Mouse (Mus musculus) heart, embryonic 11.5 days (tissue): ENCODE data around the gene Zfp358. TPM values are rescaled to one million over a fixed set of nuclear protein-coding genes. Genes with fewer than 3 reads are reported as not detected.

Source experiments
- ATAC-seq: fragments of 200-750 bp; cut with Nextera tagmentation; replicated peaks from 2 replicates; pipeline ENCODE4 v1.8.0; 2017; ENCODE audit warnings: moderate library complexity; ENCODE audit not compliant: insufficient number of reproducible peaks, low FRiP score, low TSS enrichment
- H3K27ac ChIP-seq: fragments of 300-500 bp; sonication (generic); 2 replicates; pipeline ENCODE4 v1.5.1; 2014; ENCODE audit warnings: mild to moderate bottlenecking, low read depth, low read length
- H3K27me3 ChIP-seq: fragments of 300-500 bp; sonication (generic); 2 replicates; pipeline ENCODE4 v1.6.1; 2014; ENCODE audit warnings: mild to moderate bottlenecking, low read length, mixed read lengths; ENCODE audit not compliant: control insufficient read depth, insufficient read depth
- H3K36me3 ChIP-seq: fragments of 300-500 bp; sonication (generic); 2 replicates; pipeline ENCODE4 v1.6.1; 2014; ENCODE audit warnings: mild to moderate bottlenecking, low read length, moderate library complexity, mixed read lengths; ENCODE audit not compliant: control insufficient read depth, insufficient read depth
- H3K4me1 ChIP-seq: fragments of 300-500 bp; sonication (generic); 2 replicates; pipeline ENCODE4 v1.6.1; 2014; ENCODE audit warnings: low read length; ENCODE audit not compliant: control insufficient read depth, insufficient read depth
- H3K4me2 ChIP-seq: fragments of 300-500 bp; sonication (generic); 2 replicates; pipeline ENCODE4 v1.6.1; 2014; ENCODE audit warnings: mild to moderate bottlenecking, moderate library complexity
- H3K4me3 ChIP-seq: fragments of 300-500 bp; sonication (generic); 2 replicates; pipeline ENCODE4 v1.5.1; 2014; ENCODE audit warnings: low read depth, low read length
- H3K9ac ChIP-seq: fragments of 300-500 bp; sonication (generic); 2 replicates; pipeline ENCODE4 v1.6.1; 2014; ENCODE audit warnings: mild to moderate bottlenecking, low read depth, low read length, moderate library complexity
- H3K9me3 ChIP-seq: fragments of 300-500 bp; sonication (generic); replicated peaks from 2 replicates; pipeline ENCODE4 v1.6.1; 2016; ENCODE audit warnings: low read length; ENCODE audit not compliant: control insufficient read depth
- WGBS: fragments of 180-500 bp; shearing (Covaris S2); extraction: QIAGEN DNeasy Blood & Tissue Kit; methylation state at CpG from one replicate; pipeline ENCODE4 v1.1.7; 2014; ENCODE audit not compliant: insufficient replicate concordance; 5-methylcytosine and 5-hydroxymethylcytosine counted together
- polyA plus RNA-seq: library from polyadenylated mRNA; unstranded; fragments of >200 nt; fragmentation: Nextera tagmentation; extraction: Ambion mirVana; gene quantifications from 2 replicates; pipeline ENCODE4 v1.2.1, GENCODE M21; 2014

Zfp358 gene
- polyA plus RNA-seq, 1 experiment from 2014 or later, result 19.7 TPM

GRCm38 (mm10) chr8:3530816-3531215 is 37.9 kb downstream of the Zfp358 start:
- H3K36me3 ChIP-seq, result peaks cover 16% of the 10 kb centered on the region
- no peaks in the 10 kb centered on the region for H3K27me3 ChIP-seq
- no peak overlapping the region for H3K4me2 ChIP-seq
- H3K4me1 ChIP-seq, result no peaks in the 10 kb centered on the region
- H3K9ac ChIP-seq, result no peak overlapping the region
- H3K27ac ChIP-seq, result no peak overlapping the region
- WGBS, result 74% methylated on average over 5 of the region's 5 CpGs
- H3K4me3 ChIP-seq, result no peak overlapping the region
- no peak for ATAC-seq
- no peaks in the 10 kb centered on the region for H3K9me3 ChIP-seq

DNA sequence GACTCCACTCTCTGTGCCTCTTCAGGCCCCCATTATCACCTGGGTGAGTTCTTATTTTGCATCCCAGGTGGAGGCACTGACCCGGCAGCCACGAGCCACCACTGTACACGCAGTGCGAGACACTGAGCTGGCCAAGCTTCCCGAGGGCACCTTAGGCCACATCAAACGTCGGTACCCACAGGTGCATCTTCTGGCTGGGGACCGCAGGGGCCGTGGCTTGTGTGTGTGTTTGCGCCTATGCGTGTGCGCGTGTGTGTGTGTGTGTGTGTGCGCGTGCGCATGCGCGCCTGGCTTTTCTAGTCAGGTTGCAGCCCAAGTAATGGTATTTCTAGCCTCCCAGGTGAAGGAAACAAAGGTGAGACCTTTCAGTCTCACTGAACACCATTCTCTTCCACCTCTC is 39.0 kb downstream of the Zfp358 start:
- H3K9me3 ChIP-seq, result no peaks in the 10 kb centered on the region
- ATAC-seq, result no peak
- WGBS, result 89% methylated on average over 18 of the region's 18 CpGs
- H3K27ac ChIP-seq, result no peak overlapping the region
- no peak overlapping the region for H3K4me3 ChIP-seq
- no peak overlapping the region for H3K4me2 ChIP-seq
- no peaks in the 10 kb centered on the region for H3K27me3 ChIP-seq
- no peaks in the 10 kb centered on the region for H3K4me1 ChIP-seq
- H3K36me3 ChIP-seq, result peaks cover 12% of the 10 kb centered on the region
- H3K9ac ChIP-seq, result no peak overlapping the region

GRCm38 (mm10) chr8:3536053-3536841 is 43.3 kb downstream of the Zfp358 start:
- H3K4me2 ChIP-seq, result no peak overlapping the region
- no peaks in the 10 kb centered on the region for H3K27me3 ChIP-seq
- H3K4me1 ChIP-seq, result no peaks in the 10 kb centered on the region
- no peak overlapping the region for H3K27ac ChIP-seq
- no peak overlapping the region for H3K4me3 ChIP-seq
- H3K9ac ChIP-seq, result no peak overlapping the region
- ATAC-seq, result peak; percentile 58
- 55% methylated on average over 15 of the region's 15 CpGs for WGBS
- peaks cover 8% of the 10 kb centered on the region for H3K36me3 ChIP-seq
- no peaks in the 10 kb centered on the region for H3K9me3 ChIP-seq

DNA sequence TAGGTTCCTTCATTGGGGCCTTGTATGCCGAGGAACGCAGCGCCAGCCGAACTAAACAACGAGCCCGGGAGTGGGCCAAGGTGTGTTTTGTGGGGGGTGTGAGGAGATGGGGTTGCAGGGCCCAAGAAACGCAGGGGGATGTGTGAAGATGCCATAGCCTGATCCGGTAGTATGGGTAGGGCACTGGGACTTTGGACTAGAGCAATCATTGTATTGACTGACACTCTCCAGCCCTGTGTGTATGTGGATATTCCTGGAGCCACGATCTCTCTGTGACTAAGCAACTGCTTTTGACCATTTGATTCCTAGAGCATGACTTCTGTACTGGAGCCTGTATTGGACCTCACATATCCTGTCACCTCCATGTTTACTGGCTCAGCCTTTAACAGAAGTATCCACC is 44.0 kb downstream of the Zfp358 start:
- no peak overlapping the region for H3K4me3 ChIP-seq
- no peaks in the 10 kb centered on the region for H3K27me3 ChIP-seq
- H3K36me3 ChIP-seq, result peaks cover 5% of the 10 kb centered on the region
- WGBS, result 90% methylated on average over 9 of the region's 9 CpGs
- no peak overlapping the region for H3K4me2 ChIP-seq
- H3K9me3 ChIP-seq, result no peaks in the 10 kb centered on the region
- no peak overlapping the region for H3K9ac ChIP-seq
- no peak overlapping the region for H3K27ac ChIP-seq
- H3K4me1 ChIP-seq, result no peaks in the 10 kb centered on the region
- no peak for ATAC-seq

DNA sequence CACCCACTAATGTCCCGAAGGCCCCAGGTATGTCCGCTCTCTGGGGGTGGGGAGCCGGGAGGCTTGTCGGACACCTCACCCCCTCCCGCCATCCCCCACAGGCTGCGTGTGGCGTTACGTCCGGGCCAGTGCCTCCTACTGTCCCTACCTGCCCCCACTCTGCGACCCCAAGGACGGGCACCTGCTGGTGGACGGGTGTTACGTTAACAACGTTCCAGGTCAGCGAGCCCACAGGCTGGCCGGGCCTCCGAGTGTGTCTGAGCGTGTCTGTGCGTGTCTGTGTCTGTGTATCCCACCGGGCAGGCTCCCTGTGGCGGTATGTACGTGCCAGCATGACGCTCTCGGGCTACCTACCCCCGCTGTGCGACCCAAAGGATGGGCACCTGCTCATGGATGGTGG is 44.7 kb downstream of the Zfp358 start:
- H3K9ac ChIP-seq, result no peak overlapping the region
- peaks cover 5% of the 10 kb centered on the region for H3K36me3 ChIP-seq
- 93% methylated on average over 24 of the region's 26 CpGs for WGBS
- H3K27ac ChIP-seq, result no peak overlapping the region
- no peak overlapping the region for H3K4me3 ChIP-seq
- H3K27me3 ChIP-seq, result no peaks in the 10 kb centered on the region
- no peaks in the 10 kb centered on the region for H3K9me3 ChIP-seq
- no peak overlapping the region for H3K4me2 ChIP-seq
- H3K4me1 ChIP-seq, result no peaks in the 10 kb centered on the region
- no peak for ATAC-seq

GRCm38 (mm10) chr8:3539146-3539545 is 46.2 kb downstream of the Zfp358 start:
- H3K9me3 ChIP-seq, result no peaks in the 10 kb centered on the region
- H3K9ac ChIP-seq, result no peak overlapping the region
- peaks cover 12% of the 10 kb centered on the region for H3K36me3 ChIP-seq
- no peak for ATAC-seq
- no peak overlapping the region for H3K27ac ChIP-seq
- no peak overlapping the region for H3K4me3 ChIP-seq
- no peaks in the 10 kb centered on the region for H3K4me1 ChIP-seq
- 78% methylated on average over 7 of the region's 7 CpGs for WGBS
- H3K27me3 ChIP-seq, result no peaks in the 10 kb centered on the region
- H3K4me2 ChIP-seq, result no peak overlapping the region

GRCm38 (mm10) chr8:3540076-3540475 is 47.1 kb downstream of the Zfp358 start:
- Histone ChIP-seq H3K9me3 (no peaks in the 10 kb centered on the region), H3K27ac (no peak overlapping the region), H3K9ac (no peak overlapping the region), H3K36me3 (peaks cover 16% of the 10 kb centered on the region), H3K27me3 (no peaks in the 10 kb centered on the region), H3K4me3 (no peak overlapping the region), H3K4me1 (no peaks in the 10 kb centered on the region), H3K4me2 (no peak overlapping the region)
- 84% methylated on average over 4 of the region's 4 CpGs for WGBS
- no peak for ATAC-seq

GRCm38 (mm10) chr8:3546511-3546910 is 53.6 kb downstream of the Zfp358 start:
- WGBS, result 87% methylated on average over 2 of the region's 2 CpGs
- Histone ChIP-seq H3K4me3 (no peak overlapping the region), H3K27ac (no peak overlapping the region), H3K4me2 (no peak overlapping the region), H3K36me3 (peaks cover 13% of the 10 kb centered on the region), H3K9ac (no peak overlapping the region), H3K9me3 (no peaks in the 10 kb centered on the region), H3K4me1 (no peaks in the 10 kb centered on the region), H3K27me3 (no peaks in the 10 kb centered on the region)
- ATAC-seq, result no peak
